Mouse (Mus musculus): Measurements from ENCODE around the gene Gm20870.
"Not testable (repeated sequence)": the region's sequence is repeated elsewhere in the genome, so short reads cannot be mapped to it uniquely, and the experiment has no call there.

The Gm20870 gene

GRCm38 (mm10) chrY:71691743-71692142 lies at the start of gene Gm20870:
TSS of gene Gm20870 (plus strand) at chrY:71692043.
- DNase-seq (ENCODE audit: low read depth, low spot score): not testable (repeated sequence)

Measured in mesoderm, embryonic 11.5 days (tissue).